Mouse (Mus musculus) left cerebral cortex, adult 2 months (tissue): ENCODE results near the gene Grik1. TPM values are rescaled to one million over a fixed set of nuclear protein-coding genes. Genes with fewer than 3 reads are reported as not detected.

Experiments used
- DNase-seq, 2 experiments: peaks; one replicate each; pipeline ENCODE4 v3.0.0; 2021 to 2022; ENCODE audit warnings: low spot score in 2 of 2, mixed read lengths in 1 of 2; ENCODE audit errors: extremely low spot score in 1 of 2
- H3K27ac ChIP-seq: fragments of 200-600 bp; 2 replicates; pipeline ENCODE4 v1.8.1; 2022
- H3K4me3 ChIP-seq: fragments of 200-600 bp; 2 replicates; pipeline ENCODE4 v1.8.1; 2022
- CTCF ChIP-seq: fragments of 200-600 bp; IDR thresholded peaks from 2 replicates; pipeline ENCODE4 v1.8.1; 2022; ENCODE audit warnings: antibody characterized with exemption, mild to moderate bottlenecking, moderate library complexity
- intact Hi-C: fragments of 180-260 bp; cut with DNase I; formaldehyde crosslinking; loops from one replicate; pipeline ENCODE4 v1.15.1; 2025
- total RNA-seq, 2 experiments: library from RNA; stranded (reverse); gene quantifications; 2 replicates each; pipeline ENCODE4 v1.2.3; 2021

The Grik1 gene
- total RNA-seq, 2 experiments from 2014 or later = 20.7 to 22.8 TPM

- intact Hi-C loops = no loop called here
- H3K4me3 ChIP-seq = no peak overlapping the region
- H3K27ac ChIP-seq = no peak overlapping the region
- no peak for TF ChIP-seq CTCF
- no peak for DNase-seq
These were observed 301.3 kb downstream of the Grik1 start for GRCm38 (mm10) chr16:87988805-87989204.

- Histone ChIP-seq H3K27ac (no peak overlapping the region), H3K4me3 (no peak overlapping the region)
- intact Hi-C loops = no loop called here
- no peak for TF ChIP-seq CTCF
- no peak for DNase-seq
These were observed 305.7 kb downstream of the Grik1 start for GRCm38 (mm10) chr16:87984201-87984870.

- Histone ChIP-seq H3K27ac (no peak overlapping the region), H3K4me3 (no peak overlapping the region)
- intact Hi-C loops = no loop called here
- no peak for TF ChIP-seq CTCF
- DNase-seq = no peak
These were observed 316.0 kb downstream of the Grik1 start for GRCm38 (mm10) chr16:87974076-87974443.

GRCm38 (mm10) chr16:87973394-87974075, 316.5 kb downstream of the Grik1 start:
- Histone ChIP-seq H3K27ac (no peak overlapping the region), H3K4me3 (no peak overlapping the region)
- intact Hi-C loops = no loop called here
- no peak for TF ChIP-seq CTCF
- DNase-seq = no peak

GRCm38 (mm10) chr16:87971911-87972310, 318.2 kb downstream of the Grik1 start:
- TF ChIP-seq CTCF = no peak
- intact Hi-C loops = no loop called here

GRCm38 (mm10) chr16:87969936-87970335, 320.1 kb downstream of the Grik1 start:
- intact Hi-C loops = no loop called here
- no peak for DNase-seq
- TF ChIP-seq CTCF = no peak
- H3K27ac ChIP-seq = no peak overlapping the region
- H3K4me3 ChIP-seq = no peak overlapping the region

More at GRCm38 (mm10) chr16:87971911-87972310, 318.2 kb downstream of the Grik1 start:
- Histone ChIP-seq H3K4me3 (no peak overlapping the region), H3K27ac (no peak overlapping the region)
- DNase-seq = no peak

- intact Hi-C loops = no loop called here
- TF ChIP-seq CTCF = no peak
- Histone ChIP-seq H3K4me3 (no peak overlapping the region), H3K27ac (no peak overlapping the region)
- no peak for DNase-seq
These were observed 328.6 kb downstream of the Grik1 start for GRCm38 (mm10) chr16:87961419-87961818.

- Histone ChIP-seq H3K4me3 (no peak overlapping the region), H3K27ac (no peak overlapping the region)
- intact Hi-C loops = no loop called here
- no peak for TF ChIP-seq CTCF
- no peak for DNase-seq
These were observed 332.6 kb downstream of the Grik1 start for GRCm38 (mm10) chr16:87957449-87957848.

- intact Hi-C loops = no loop called here
- H3K4me3 ChIP-seq = no peak overlapping the region
- no peak for DNase-seq
- no peak overlapping the region for H3K27ac ChIP-seq
- no peak for TF ChIP-seq CTCF
These were observed 333.9 kb downstream of the Grik1 start for GRCm38 (mm10) chr16:87956178-87956577.

GRCm38 (mm10) chr16:87954715-87955441, 335.2 kb downstream of the Grik1 start:
- intact Hi-C loops = no loop called here
- H3K4me3 ChIP-seq = no peak overlapping the region
- H3K27ac ChIP-seq = no peak overlapping the region
- DNase-seq = no peak
- no peak for TF ChIP-seq CTCF

GRCm38 (mm10) chr16:87953176-87953575, 336.9 kb downstream of the Grik1 start:
- no peak for DNase-seq
- no peak for TF ChIP-seq CTCF
- H3K4me3 ChIP-seq = no peak overlapping the region
- no peak overlapping the region for H3K27ac ChIP-seq
- intact Hi-C loops = no loop called here

- peak in 1 of 2 experiments; percentile 18 for DNase-seq
- no peak for TF ChIP-seq CTCF
- intact Hi-C loops = no loop called here
- no peak overlapping the region for H3K27ac ChIP-seq
- H3K4me3 ChIP-seq = no peak overlapping the region
These were observed 340.2 kb downstream of the Grik1 start for GRCm38 (mm10) chr16:87949881-87950280.
